Mouse (Mus musculus) cerebellum, postnatal 36 days (tissue): ENCODE measurements around the gene Ramac.
A peak's percentile ranks its signal among the peaks of the same experiment; 100 is the strongest.

Source experiments
- DNase-seq, 2 experiments: peaks; one replicate each; pipeline ENCODE4 v3.0.0; 2021 to 2022; ENCODE audit warnings: mixed read lengths in 2 of 2

Gene Ramac

DNA sequence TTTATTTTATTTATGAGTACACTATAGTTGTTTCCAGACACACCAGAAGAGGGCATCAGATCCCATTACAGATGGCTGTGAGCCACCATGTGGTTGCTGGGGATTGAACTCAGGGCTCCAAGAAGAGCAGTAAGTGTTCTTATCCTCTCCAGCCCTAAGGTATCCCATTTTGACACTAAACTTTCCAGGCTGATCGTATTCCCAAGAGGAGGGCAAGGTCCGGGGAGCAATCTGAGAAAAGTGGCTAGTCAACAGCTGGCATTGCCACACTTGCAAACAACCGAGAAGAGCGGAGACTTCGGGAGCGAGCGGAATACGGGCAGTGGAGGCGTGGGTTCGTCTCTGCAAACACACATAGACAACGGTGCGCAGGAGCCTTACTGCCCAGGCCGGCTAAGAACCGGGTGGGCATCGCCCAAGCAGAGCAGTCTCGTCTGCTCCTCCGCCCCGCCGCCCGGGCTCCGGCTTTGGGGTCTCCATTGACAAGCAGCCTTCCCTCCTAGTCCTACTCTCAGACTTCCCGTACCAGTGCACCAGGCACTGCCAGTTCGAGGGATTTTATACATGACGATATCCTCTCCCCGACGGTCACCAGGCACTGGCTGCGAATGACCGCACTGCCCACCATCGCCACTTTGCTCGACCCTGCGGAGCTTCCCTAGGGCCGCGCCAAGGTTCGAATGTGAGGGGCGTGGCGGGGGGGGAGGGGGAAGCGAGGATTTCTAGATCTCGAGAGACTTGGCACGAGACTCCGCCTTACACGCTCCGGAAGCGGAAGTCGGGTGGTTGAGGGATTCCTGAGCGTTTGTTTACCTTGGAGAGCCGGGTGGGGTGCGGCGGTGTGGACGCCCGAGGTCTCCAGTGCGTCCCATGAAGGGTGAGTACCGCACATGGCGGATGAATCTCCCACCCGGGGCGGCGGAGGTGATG lies at the start of gene Ramac:
Ramac (plus strand) TSS at position 746 of the 930 bp plus-strand sequence.
- peak; percentile 80 to 84 for DNase-seq

DNA sequence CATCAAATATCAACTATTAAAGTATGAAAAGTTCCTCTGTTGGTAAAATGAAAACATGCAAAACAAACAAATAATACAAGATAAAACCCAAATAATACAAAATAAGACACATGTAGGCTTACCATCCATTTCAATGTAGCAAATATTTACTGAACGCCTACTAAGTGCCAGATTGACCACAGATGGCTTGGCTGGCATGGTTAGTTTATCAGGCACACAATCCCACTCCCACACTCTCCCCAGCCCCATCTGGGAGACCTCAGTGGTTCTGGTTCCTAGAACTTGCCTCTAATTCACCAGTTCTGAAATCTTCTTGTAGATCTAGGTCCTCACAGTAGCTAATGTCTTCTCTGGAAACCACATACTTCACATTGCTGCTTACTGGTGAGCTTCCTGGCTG lies 44.1 kb upstream of the Ramac start:
- no peak for DNase-seq

DNA sequence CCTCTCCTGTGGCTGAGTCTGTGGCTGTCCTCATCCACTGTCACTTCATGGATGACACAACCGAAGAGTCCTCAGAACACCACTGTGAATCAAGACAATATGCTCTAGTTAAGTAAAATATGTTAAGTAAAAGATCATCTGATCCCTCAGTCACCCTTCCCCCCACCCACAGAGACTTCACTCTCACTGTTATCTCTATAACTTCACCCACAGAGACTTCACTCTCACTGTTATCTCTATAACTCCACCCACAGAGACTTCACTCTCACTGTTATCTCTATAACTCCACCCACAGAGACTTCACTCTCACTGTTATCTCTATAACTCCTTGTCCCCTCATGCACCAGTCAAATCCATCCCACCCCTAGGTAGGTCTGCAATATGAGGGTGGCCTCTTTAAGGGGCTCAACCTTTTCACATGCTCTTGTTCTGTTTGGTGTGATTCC lies 43.5 kb upstream of the Ramac start:
- DNase-seq = no peak

DNA sequence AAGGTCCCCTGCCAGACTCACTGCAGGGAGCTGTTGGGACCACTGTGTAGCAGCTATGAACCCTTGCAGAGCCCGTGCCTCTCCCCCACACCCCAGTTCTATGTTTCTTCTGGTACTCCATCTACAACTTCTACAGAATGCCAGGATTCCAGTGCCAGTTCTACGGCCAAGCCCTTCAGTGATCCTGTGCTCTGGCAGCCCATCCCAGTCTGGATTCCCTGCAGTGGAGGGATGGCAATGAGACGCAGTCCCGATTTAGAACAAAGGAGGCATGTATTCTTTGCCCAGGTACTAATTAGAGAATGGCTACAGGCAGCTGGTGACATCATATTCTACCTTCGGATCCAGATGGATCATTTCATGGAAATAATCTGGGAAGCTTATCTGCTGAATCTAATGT lies 41.5 kb upstream of the Ramac start:
- DNase-seq = peak; percentile 16 to 29

DNA sequence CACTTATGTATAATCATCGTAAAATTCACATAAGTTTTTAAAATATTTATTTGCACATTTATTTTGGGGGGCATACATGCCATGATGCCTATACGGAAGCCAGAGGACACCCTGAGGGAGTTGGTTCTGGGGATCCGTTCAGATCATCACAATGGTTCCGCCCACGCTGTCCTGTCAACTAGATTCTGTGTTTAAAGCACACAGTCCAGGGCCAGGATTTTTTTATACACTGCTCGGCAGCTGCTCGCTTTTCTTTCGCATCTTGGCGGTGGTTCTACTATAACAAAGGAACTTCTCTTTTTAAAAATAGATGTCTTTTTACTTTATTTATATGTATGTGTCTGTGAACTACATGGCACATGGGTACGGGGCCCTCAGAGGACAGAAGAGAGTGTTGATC lies 38.9 kb upstream of the Ramac start:
- no peak for DNase-seq

DNA sequence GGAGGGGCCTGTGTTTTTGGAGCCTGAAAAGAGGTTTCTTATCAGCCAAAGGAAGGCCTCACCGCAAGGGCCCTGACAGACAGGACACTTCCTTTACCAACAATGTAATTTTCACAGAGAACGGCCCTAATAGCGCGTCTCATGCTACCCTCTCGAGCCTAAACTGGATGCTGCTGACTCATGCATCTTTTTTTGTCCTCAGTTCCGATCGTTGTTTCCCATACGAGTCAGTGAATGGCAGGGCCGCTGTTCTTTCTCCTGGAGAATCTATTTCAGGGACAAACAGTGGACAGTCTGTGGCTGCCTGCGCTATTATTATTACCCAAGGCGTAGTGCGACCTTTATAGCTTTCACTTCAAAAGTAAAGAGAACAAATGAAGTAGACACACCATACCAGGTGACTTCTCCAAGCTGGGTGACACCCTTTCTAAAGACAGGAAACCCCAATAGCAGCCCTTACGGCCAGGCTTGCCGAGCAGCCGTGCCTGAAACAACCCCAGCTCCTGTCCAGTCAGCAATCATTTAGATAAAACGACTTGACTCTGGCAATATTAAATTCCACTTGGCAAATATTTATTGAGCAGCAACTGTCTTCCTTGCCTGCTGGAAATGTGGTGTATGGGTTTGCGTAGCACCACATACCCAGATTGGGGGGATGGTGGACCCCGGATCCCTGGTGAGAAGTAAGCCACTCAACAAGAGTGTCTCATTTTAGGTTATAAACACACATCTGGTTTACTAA lies 36.6 kb upstream of the Ramac start:
- DNase-seq = no peak

DNA sequence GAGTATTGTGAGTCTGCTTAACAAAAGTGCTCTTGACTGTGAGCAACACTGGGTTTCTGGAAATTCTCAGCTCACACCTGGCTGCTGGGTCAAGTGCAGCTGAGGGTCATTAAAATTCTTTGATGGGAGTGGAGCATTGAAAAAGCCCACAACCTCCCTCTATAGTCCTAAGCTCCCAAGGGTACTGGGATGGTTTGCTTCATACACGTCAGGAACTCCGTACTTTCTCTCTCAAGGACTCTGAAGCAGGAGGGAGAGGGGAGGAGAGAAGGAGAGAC lies 36.1 kb upstream of the Ramac start:
- no peak for DNase-seq

DNA sequence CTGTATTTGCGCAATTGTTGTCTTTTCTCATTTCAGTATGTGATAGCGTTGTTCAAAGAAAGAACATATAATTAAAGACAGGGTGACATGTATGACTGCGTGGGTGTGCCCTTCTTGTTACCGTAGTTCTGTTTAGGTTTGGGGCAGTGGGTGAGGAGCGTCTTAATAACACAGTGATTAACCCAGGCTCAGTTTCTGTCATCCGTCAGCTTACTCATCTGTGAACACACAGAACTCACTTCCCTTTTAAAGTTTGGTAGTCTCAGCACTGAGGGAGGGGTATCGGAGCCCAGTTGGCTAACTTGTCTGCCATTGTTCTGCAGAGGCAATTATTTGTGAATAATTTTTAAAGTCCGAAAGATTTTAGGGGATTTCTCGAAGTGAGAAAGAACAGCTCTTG lies 35.0 kb upstream of the Ramac start:
- DNase-seq = no peak

DNA sequence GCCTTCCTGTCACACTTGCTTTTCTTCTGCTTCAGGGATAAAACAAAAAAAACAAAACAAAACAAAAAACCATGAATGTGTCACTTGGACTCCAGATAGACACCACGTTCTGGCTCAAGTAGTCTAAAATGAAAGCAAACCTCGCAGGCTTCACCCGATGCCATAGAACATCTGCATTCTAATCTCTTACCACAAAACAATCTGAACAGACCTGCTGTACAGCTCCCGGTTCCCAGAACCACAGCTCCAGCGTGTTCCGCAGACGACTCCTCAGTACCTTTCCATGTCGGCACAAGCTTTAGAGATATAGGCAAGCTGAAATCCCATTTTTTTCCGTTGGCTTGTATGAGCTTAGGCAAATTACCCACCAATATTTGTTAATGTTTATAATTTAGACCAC lies 32.9 kb upstream of the Ramac start:
- DNase-seq = no peak

DNA sequence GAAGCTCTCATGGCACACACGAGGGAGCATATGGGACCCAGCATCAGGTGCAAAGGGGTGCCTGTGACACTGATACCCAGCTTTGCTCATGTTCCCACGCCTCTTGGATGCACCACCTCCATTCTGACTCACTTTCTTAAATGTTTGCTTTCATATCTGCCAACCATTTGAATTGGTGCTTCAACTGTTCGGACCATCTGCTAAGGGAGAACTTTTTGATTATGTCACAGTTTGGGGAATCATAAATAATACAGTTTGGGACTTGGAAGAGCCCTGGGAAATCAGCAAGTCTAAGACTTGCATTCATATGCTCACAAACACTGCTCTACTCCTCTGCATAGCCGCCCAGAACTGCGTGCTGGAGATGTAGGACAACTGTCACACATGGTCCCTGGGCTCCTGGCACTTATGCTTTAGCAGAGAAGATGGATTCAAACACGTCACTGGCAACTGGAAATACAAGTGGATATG lies 31.5 kb upstream of the Ramac start:
- no peak for DNase-seq

DNA sequence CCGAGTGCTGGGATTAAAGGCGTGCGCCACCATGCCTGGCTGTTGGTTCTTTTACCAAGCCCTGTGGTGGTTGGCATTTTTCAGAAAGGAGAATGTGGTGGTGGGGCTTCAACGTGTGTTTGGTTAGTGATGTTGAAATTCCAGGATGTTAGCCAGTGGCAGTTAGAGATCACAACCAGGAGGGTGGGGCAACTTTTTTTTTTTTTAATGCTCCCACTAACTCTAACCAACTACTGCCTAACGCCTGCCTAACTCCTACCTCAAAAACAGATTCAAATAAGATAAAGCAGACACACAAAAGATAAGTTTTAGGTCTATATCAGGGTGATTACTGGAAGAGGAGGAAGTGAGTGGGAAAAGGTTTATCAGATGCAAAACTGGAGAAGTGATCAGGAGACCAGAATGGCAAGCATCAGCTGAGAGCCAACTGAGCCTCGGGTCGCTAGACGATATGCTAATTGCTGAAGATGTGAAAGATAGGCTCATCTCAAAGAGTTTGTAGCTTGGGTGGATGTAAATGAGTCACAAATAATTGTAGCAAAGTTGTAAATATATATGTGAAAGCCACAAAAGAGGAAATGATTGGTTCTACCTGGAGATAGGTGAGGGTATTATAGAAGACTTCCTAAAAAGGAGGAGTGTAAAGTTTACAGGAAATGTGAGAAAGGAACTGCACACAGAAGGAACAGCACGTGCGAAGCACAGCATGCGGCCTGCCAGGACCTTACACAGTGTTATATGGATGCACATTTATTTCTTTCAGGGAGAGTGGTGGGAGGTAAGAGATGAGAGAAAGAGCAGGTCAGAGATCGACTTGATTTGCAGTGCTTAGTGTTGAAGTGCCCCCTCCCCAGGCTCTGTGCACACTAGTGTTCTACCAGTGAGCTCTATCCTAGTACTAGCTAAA lies 30.3 kb upstream of the Ramac start:
- DNase-seq = no peak

DNA sequence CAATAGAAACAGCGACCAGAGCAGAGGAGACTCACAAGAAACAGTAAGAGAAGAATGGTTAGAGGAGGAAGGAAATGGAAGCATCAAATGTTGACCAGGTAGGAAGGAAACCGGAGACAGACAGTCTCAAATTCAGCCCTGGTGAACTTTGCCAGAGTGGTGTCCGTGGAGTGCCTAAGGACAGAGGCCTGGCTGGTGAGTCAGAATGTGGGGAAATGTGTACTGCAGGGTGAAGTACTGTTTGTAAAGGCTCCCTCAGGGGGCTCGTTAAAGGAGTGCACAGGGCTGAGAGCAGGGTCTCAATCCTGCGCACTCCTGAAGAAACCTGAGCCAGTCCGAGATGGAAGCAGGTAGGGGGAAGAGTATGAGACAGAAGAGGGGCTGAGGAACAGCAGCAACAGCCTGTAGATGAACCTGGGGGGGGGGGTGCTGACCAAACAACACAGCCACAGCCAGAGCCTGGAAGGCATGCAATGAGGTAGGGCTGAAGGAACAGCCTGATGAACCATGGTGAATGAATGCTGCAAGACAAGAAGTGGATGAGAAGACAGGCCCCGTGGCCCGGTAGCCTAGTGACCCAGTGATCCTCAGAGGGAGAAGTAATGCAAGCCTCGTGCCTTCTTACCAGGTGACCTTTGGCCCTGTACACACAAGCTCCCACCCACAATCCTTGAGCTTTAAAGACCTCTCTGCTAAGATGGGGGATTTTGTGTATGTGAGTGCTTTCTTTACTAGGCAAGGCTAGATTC lies 27.3 kb upstream of the Ramac start:
- no peak for DNase-seq

DNA sequence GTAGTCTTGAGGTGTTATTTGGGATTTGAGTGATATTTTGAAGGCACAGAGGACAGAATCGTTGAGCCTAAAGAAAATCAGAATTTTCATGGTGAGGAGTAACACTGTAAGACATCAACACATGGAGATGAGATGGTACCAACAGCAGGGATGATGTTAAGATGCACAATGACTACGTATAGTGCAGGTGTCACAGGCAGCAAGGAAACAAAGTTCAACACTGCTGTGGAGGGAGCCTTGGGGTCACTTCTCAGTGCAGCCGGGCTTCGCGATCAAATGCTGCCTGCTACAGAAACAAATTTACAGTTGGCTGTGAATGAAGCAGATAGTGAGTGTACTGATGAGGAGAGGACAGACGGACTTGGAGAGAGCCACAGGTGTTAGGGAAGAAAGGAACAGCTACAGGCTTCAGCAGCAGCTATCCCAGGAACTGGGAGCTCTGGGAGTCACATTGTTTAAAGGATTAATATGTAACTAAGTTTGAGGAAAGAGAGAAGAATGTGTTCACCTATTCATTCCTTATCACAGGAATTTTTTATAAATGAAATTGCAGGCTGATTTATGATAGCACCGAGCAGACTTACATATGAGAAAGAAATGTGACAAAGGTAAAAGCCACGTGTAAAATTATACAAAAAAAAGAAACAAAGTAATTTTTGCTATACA lies 23.9 kb upstream of the Ramac start:
- no peak for DNase-seq

DNA sequence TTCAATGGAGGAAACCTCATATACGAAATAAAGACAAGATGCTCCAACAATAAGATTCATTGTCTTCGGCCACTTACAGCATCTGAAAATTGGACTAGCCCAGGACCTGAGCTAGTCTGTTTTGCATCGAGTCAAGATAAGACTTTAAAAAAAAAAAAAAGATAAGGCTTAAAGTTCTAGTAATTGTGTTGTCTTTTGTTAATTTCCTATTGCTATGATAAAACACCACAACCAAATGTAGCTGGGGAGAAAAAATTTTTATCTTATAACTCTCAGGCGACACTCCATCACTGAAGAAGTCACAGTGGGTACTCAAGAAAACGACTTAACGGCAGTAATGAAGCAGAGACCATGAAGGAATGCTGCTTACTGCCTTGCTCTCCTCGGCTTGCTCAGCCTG lies 22.7 kb upstream of the Ramac start:
- no peak for DNase-seq

DNA sequence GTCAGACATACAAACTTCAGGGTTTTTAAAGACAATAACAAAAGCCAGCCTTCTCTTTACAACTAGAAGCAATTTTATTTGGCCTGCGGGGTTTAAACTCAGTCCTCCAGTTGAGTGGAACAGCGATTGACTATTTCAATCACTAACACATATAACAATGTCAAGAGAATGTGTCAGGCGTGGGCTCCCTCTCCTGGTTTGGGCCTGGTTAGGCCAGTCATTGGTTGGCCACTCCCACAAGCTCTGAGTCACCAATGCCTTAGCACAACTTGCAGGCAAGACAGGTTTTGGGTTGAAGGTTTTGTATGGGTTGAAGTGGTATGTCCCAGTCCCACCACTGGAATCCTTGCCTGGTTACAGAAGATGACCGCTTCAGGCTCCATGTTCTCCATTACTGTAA lies 18.6 kb upstream of the Ramac start:
- peak; percentile 21 to 25 for DNase-seq

DNA sequence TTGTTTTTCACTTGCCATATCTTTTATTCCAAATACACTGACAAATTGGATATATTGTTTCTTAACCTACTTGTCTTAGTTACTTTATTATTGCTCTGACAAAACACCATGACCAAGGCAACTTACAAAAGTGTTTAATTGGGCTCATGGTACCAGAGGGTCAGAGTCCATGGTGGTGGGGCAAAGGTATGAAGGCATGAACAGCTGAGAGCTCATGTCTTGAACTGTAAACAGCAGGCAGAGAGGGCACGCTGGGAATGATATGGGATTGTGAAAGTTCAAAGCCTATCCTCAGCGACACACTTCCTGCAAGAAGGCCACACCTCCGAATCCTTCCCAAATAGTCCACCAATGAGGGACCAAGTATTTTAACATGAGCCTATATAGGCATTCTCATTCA lies 14.8 kb upstream of the Ramac start:
- no peak for DNase-seq

DNA sequence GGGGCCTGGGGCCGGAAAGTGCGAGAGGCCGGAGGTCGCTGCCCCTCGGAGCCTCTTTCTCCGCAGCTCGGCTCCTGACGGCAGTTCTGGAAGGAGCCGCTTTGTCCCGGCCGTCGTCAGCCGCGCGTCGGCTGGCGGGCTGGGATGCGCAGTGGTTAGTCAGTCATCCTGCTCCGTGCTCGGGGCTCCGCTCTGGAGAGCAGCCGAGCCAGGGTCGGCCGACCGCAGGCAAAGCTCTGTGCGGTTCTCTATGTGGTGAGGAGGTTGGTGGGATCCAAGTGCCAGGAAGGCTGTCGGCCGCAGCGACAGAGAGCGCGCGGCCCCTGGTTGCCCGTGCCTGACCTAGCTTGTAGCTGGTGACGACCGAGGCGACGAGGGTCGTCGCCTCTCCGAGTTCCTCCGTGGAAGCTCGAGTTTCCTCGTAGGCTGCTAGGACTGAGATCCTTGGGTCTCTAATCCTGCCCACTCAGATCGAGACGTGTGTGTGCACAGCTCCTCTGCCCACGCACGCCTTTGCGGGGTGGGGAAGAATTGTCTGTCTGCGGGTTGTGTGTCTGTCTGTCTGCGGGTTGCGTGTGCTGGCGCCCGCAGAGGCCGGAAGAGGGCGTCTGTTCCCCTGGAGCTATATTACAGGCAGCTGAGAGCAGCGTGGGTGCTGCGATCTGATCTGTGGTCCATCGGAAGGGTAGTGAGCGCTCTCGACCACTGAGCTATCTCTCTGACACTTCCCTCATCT lies 553 bp downstream of the Ramac start:
- peak; percentile 13 to 20 for DNase-seq

DNA sequence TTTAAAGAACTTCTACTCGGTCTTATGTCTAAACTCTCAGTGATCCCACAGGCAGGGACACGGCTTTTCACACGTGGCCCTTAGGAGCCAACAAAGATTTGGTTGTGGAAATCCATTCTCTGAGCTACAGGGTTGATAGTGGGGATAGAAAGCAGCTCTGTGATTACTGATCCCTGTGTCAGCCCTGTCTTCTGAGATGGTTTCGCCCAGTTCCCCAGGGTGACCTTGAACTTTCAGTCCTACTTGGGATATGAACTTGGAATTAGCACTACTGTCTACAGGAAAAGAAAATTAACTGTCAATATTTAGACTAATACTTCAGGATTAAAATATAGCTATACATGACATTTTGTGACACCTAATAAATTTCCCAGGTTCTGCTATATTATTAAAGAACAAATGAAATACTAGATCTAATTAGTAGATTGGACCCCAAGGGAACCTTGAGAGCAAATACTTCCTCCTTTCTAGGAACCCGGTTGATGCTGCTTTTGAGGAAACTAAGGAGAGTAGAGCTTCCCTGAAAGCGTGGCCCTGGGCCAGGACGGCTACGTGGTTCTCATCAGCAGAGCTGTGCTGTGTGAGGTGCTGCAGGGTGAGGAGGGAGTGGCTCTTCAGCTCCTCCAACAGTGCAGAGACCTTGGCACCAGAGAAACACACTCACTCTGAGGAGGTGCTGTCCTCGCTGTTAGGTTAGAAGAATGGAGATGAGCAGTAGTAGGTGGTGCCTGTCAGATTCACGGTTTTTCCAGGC lies 10.2 kb downstream of the Ramac start:
- DNase-seq = no peak

DNA sequence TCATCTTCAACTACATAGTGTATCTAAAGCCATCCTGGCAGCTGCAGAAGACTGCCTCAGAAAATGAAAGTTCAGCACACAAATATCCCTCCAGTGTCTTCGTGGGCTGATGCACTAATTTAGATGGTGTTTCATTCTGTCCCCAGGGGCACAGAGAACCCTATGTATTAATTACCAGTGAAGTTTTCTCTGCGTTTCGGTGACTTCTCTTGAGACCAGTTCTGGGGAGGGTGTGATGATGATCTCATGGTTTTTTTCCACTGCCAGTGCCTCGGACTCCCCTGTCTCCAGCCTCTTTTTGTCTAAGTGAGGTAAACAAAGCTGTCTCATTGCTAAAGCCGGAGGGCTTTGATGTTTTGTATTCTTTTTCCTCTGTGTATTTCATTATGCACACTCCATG lies 12.6 kb downstream of the Ramac start:
- DNase-seq = no peak

DNA sequence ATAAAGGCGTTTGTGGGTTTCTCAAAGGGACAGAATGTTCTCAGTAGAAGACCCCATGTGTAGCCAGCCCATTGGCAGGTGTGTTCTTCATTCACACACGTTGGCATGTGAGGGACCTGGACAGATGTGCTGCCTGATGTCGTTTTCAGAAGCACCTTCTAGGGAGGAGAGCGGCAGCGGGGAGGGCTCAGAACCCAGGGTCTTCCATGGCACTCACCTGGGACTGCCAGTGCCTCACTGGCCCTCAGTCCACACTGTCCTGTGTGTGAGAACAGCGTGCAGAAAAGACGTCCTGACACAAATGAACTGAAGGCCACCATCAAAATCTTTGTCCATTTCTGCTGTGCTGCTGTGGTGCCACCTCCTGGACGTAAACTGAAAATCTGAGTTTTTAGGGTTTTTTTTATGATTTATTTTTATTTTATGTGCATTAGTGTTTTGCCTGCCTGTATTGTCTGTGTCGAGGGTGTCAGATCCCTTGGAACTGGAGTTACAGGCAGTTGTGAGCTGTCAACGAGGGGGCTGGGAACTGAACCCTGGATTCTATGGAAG lies 15.0 kb downstream of the Ramac start:
- peak in 1 of 2 experiments; percentile 14 for DNase-seq
